Mouse (Mus musculus) liver, embryonic 14.5 days (tissue): ENCODE results near the gene Gm10309.
A peak's percentile ranks its signal among the peaks of the same experiment; 100 is the strongest.

Experiments
- CTCF ChIP-seq: IDR thresholded peaks from 2 replicates; pipeline ENCODE4 v1.5.1; 2016; ENCODE audit warnings: antibody characterized with exemption, low read depth, control low read depth
- EP300 ChIP-seq: IDR thresholded peaks from 2 replicates; pipeline ENCODE4 v1.6.1; 2016; ENCODE audit warnings: antibody characterized with exemption, low read depth

DNA sequence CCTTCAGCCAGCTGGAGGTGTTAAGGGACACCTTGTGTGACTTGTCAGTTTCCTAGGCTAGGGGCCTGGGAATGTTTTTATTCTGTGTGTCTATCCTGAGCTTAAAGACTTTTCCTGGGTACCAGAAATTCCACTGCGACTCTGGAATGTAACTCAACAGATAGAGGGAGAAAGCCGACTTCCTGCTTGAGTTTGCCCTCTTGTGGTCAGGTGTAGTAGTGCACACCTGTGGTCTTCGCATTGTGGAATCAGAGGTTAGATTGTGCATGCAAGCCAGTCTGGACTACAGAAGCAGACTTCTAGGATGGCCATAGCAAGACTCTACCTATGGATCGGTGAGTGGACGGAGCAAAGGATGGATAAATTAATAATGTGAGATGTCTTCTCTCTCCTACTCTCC lies 33.3 kb downstream of the Gm10309 start:
- TF ChIP-seq EP300: no peak
- peak; percentile 80 for TF ChIP-seq CTCF
